Mouse (Mus musculus) lung, adult 2 months (tissue): ENCODE measurements around the gene Gm20388.

Experiments
- CTCF ChIP-seq: fragments of 200-500 bp; IDR thresholded peaks from 2 replicates; pipeline ENCODE4 v1.5.1; 2011; ENCODE audit warnings: mild to moderate bottlenecking, low read length, control low read depth; ENCODE audit not compliant: insufficient read depth
- POLR2A ChIP-seq: fragments of 200-500 bp; IDR thresholded peaks from 2 replicates; pipeline ENCODE4 v1.6.1; 2011; ENCODE audit warnings: low read depth, mild to moderate bottlenecking, control low read depth, low read length, borderline replicate concordance; ENCODE audit errors: extremely low read depth

DNA sequence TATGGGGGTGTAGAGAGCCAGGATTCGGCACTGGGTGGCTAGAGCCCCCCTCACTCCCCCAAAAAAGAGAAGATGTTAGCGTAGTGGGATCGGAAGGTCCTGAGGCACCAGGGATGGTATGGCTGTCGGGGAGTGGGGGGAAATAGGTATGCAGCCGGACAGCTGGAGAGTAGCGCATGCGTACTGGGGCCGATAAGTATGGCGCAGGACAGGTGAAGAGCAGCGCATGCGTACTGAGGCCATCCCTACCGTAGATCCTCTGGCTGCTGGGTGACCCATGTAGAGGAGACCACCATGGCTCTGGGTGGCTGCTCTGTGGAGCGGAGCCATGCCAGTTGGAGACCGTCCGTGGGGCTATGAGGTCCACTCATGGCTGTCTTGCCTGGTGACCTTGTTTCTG, 585.8 kb downstream of the Gm20388 start:
- TF ChIP-seq POLR2A (no peak), CTCF (no peak)
